Mouse (Mus musculus): ENCODE measurements around the gene Ptpn6. TPM values are rescaled to one million over a fixed set of nuclear protein-coding genes. Genes with fewer than 3 reads are reported as not detected.
A peak's percentile ranks its signal among the peaks of the same experiment; 100 is the strongest.

The Ptpn6 gene
- polyA plus RNA-seq, 1 experiment from 2014 or later: 12.9 TPM

- Histone ChIP-seq H3K27me3 (ENCODE audit: control insufficient read depth, insufficient read depth, low read length) (no peaks in the 10 kb centered on the region), H3K4me1 (ENCODE audit: control insufficient read depth, insufficient read depth, low read length) (peaks cover 43% of the 10 kb centered on the region), H3K36me3 (ENCODE audit: control insufficient read depth, insufficient read depth, low read length) (no peaks in the 10 kb centered on the region), H3K4me2 (replicated peaks; ENCODE audit: low read depth, low read length) (peak overlapping the region; percentile 70), H3K27ac (ENCODE audit: low read depth, low read length) (peak overlapping the region; percentile 98), H3K9ac (ENCODE audit: low read depth, low read length) (peak overlapping the region; percentile 97; the same call in 1 of the 2 replicates), H3K4me3 (ENCODE audit: low read length) (peak overlapping the region; percentile 88), H3K9me3 (ENCODE audit: control insufficient read depth, low read length) (no peaks in the 10 kb centered on the region)
- 37% methylated on average over 5 of the region's 5 CpGs for WGBS
- peak; percentile 5; the same call in 1 of the 2 replicates for ATAC-seq (ENCODE audit: low FRiP score, low TSS enrichment)
Measured at GRCm38 (mm10) chr6:124757909-124758848, 19.7 kb upstream of the Ptpn6 start.

- Histone ChIP-seq H3K27ac (ENCODE audit: low read depth, low read length) (peak overlapping the region; percentile 98), H3K4me3 (ENCODE audit: low read length) (peak overlapping the region; percentile 88), H3K27me3 (ENCODE audit: control insufficient read depth, insufficient read depth, low read length) (no peaks in the 10 kb centered on the region), H3K9ac (ENCODE audit: low read depth, low read length) (peak overlapping the region; percentile 97), H3K9me3 (ENCODE audit: control insufficient read depth, low read length) (no peaks in the 10 kb centered on the region), H3K36me3 (ENCODE audit: control insufficient read depth, insufficient read depth, low read length) (peaks cover 4% of the 10 kb centered on the region; the same call in 1 of the 2 replicates), H3K4me1 (ENCODE audit: control insufficient read depth, insufficient read depth, low read length) (peaks cover 43% of the 10 kb centered on the region), H3K4me2 (replicated peaks; ENCODE audit: low read depth, low read length) (peak overlapping the region; percentile 70)
- no peak for ATAC-seq (ENCODE audit: low FRiP score, low TSS enrichment)
- WGBS: 6% methylated on average over 5 of the region's 5 CpGs
Measured at GRCm38 (mm10) chr6:124757351-124757880, 18.9 kb upstream of the Ptpn6 start.

GRCm38 (mm10) chr6:124756652-124757350 lies 18.3 kb upstream of the Ptpn6 start:
- H3K36me3 ChIP-seq (ENCODE audit: control insufficient read depth, insufficient read depth, low read length): peaks cover 4% of the 10 kb centered on the region; the same call in 1 of the 2 replicates
- peak overlapping the region; percentile 88 for H3K4me3 ChIP-seq (ENCODE audit: low read length)
- H3K27me3 ChIP-seq (ENCODE audit: control insufficient read depth, insufficient read depth, low read length): no peaks in the 10 kb centered on the region
- H3K9me3 ChIP-seq (ENCODE audit: control insufficient read depth, low read length): no peaks in the 10 kb centered on the region
- peak; percentile 76 for ATAC-seq (ENCODE audit: low FRiP score, low TSS enrichment)
- H3K4me2 ChIP-seq (replicated peaks; ENCODE audit: low read depth, low read length): peak overlapping the region; percentile 70
- WGBS: 1% methylated on average over 52 of the region's 54 CpGs
- H3K27ac ChIP-seq (ENCODE audit: low read depth, low read length): peak overlapping the region; percentile 98
- peaks cover 43% of the 10 kb centered on the region for H3K4me1 ChIP-seq (ENCODE audit: control insufficient read depth, insufficient read depth, low read length)
- peak overlapping the region; percentile 97 for H3K9ac ChIP-seq (ENCODE audit: low read depth, low read length)

GRCm38 (mm10) chr6:124755831-124756595 lies 17.5 kb upstream of the Ptpn6 start, which contains the start of the genes Gm45234 and Atn1:
Gene Gm45234, minus strand, starts transcription at chr6:124756021.
Gene Atn1, minus strand, starts transcription at chr6:124756524.
- peak; percentile 54 for ATAC-seq (ENCODE audit: low FRiP score, low TSS enrichment)
- Histone ChIP-seq H3K27ac (ENCODE audit: low read depth, low read length) (peak within 1 kb of the TSS; percentile 98), H3K36me3 (ENCODE audit: control insufficient read depth, insufficient read depth, low read length) (peaks cover 5% of the 10 kb centered on the region; the same call in 1 of the 2 replicates), H3K9me3 (ENCODE audit: control insufficient read depth, low read length) (no peaks in the 10 kb centered on the region), H3K4me2 (replicated peaks; ENCODE audit: low read depth, low read length) (peak within 1 kb of the TSS; percentile 70), H3K4me1 (ENCODE audit: control insufficient read depth, insufficient read depth, low read length) (peaks cover 43% of the 10 kb centered on the region), H3K9ac (ENCODE audit: low read depth, low read length) (peak within 1 kb of the TSS; percentile 97), H3K27me3 (ENCODE audit: control insufficient read depth, insufficient read depth, low read length) (no peaks in the 10 kb centered on the region), H3K4me3 (ENCODE audit: low read length) (peak within 1 kb of the TSS; percentile 88)
- WGBS: under 1% methylated on average over 44 of the region's 100 CpGs

- Histone ChIP-seq H3K9ac (ENCODE audit: low read depth, low read length) (peak overlapping the region; percentile 97), H3K27me3 (ENCODE audit: control insufficient read depth, insufficient read depth, low read length) (no peaks in the 10 kb centered on the region), H3K36me3 (ENCODE audit: control insufficient read depth, insufficient read depth, low read length) (peaks cover 7% of the 10 kb centered on the region; the same call in 1 of the 2 replicates), H3K9me3 (ENCODE audit: control insufficient read depth, low read length) (no peaks in the 10 kb centered on the region), H3K4me3 (ENCODE audit: low read length) (peak overlapping the region; percentile 88), H3K27ac (ENCODE audit: low read depth, low read length) (0 out of 2 replicates have a peak overlapping the region, but pooled peaks have one; percentile 98), H3K4me1 (ENCODE audit: control insufficient read depth, insufficient read depth, low read length) (peaks cover 43% of the 10 kb centered on the region), H3K4me2 (replicated peaks; ENCODE audit: low read depth, low read length) (peak overlapping the region; percentile 70)
- ATAC-seq (ENCODE audit: low FRiP score, low TSS enrichment): no peak
- WGBS: 3% methylated on average over 3 of the region's 3 CpGs
Measured at GRCm38 (mm10) chr6:124755306-124755705, 16.8 kb upstream of the Ptpn6 start.

GRCm38 (mm10) chr6:124753861-124754260 lies 15.3 kb upstream of the Ptpn6 start:
- H3K4me3 ChIP-seq (ENCODE audit: low read length): no peak overlapping the region; the same call in 1 of the 2 replicates
- no peak overlapping the region for H3K9ac ChIP-seq (ENCODE audit: low read depth, low read length)
- WGBS: 89% methylated on average over 2 of the region's 2 CpGs
- H3K9me3 ChIP-seq (ENCODE audit: control insufficient read depth, low read length): no peaks in the 10 kb centered on the region
- peaks cover 20% of the 10 kb centered on the region for H3K36me3 ChIP-seq (ENCODE audit: control insufficient read depth, insufficient read depth, low read length)
- peaks cover 34% of the 10 kb centered on the region for H3K4me1 ChIP-seq (ENCODE audit: control insufficient read depth, insufficient read depth, low read length)
- ATAC-seq (ENCODE audit: low FRiP score, low TSS enrichment): no peak
- no peak overlapping the region for H3K4me2 ChIP-seq (replicated peaks; ENCODE audit: low read depth, low read length)
- H3K27ac ChIP-seq (ENCODE audit: low read depth, low read length): no peak overlapping the region
- no peaks in the 10 kb centered on the region for H3K27me3 ChIP-seq (ENCODE audit: control insufficient read depth, insufficient read depth, low read length)

GRCm38 (mm10) chr6:124750405-124750804 lies 11.9 kb upstream of the Ptpn6 start:
- Histone ChIP-seq H3K36me3 (ENCODE audit: control insufficient read depth, insufficient read depth, low read length) (peaks cover 45% of the 10 kb centered on the region), H3K9me3 (ENCODE audit: control insufficient read depth, low read length) (no peaks in the 10 kb centered on the region), H3K27me3 (ENCODE audit: control insufficient read depth, insufficient read depth, low read length) (no peaks in the 10 kb centered on the region), H3K4me3 (ENCODE audit: low read length) (no peak overlapping the region), H3K9ac (ENCODE audit: low read depth, low read length) (0 out of 2 replicates have a peak overlapping the region, but pooled peaks have one; percentile 18), H3K4me1 (ENCODE audit: control insufficient read depth, insufficient read depth, low read length) (peaks cover 28% of the 10 kb centered on the region), H3K4me2 (replicated peaks; ENCODE audit: low read depth, low read length) (no peak overlapping the region), H3K27ac (ENCODE audit: low read depth, low read length) (no peak overlapping the region)
- ATAC-seq (ENCODE audit: low FRiP score, low TSS enrichment): no peak
- WGBS: 79% methylated on average over 8 of the region's 8 CpGs
